In genomic region chr3:101110043-101110837, GRCm38 (mm10) we compare ENCODE assay signal across 8 mouse cellular contexts. TPM values are rescaled to one million over a fixed set of nuclear protein-coding genes. Genes with fewer than 3 reads are reported as not detected.
A peak's percentile ranks its signal among the peaks of the same experiment; 100 is the strongest.
DNase-seq lines count a peak whose midpoint lies in the region; ATAC-seq lines count a peak whose summit lies in the region.

Gene Ptgfrn (minus strand): TSS chr3:101110278.

- peaks cover 39% of the 10 kb centered on the region for H3K4me1 ChIP-seq in embryonic facial prominence, embryonic 14.5 days (ENCODE audit: control insufficient read depth, insufficient read depth, low read length)
- H3K4me1 ChIP-seq in heart, embryonic 14.5 days (ENCODE audit: control insufficient read depth in 2 of 2, insufficient read depth in 2 of 2, low read length in 2 of 2) = peaks cover 26 to 37% of the 10 kb centered on the region in 2 experiments
- H3K4me1 ChIP-seq in kidney, embryonic 16.5 days (ENCODE audit: insufficient read depth, low read length) = peaks cover 28% of the 10 kb centered on the region
- no peaks in the 10 kb centered on the region; the same call in none of the 2 replicates for H3K4me1 ChIP-seq in liver, embryonic 16.5 days (ENCODE audit: control insufficient read depth, low read depth, low read length)
- peaks cover 16% of the 10 kb centered on the region for H3K4me1 ChIP-seq in neural tube, embryonic 14.5 days (ENCODE audit: control insufficient read depth, insufficient read depth, low read length)

- peak; percentile 84 for ATAC-seq in embryonic facial prominence, embryonic 14.5 days (ENCODE audit: low read depth)
- peak; percentile 64 for ATAC-seq in heart, embryonic 14.5 days (ENCODE audit: insufficient number of reproducible peaks, insufficient read depth, low FRiP score, low read depth)
- peak; percentile 86 for ATAC-seq in kidney, embryonic 16.5 days (ENCODE audit: low FRiP score, low TSS enrichment)
- peak; percentile 66 for ATAC-seq in liver, embryonic 16.5 days (ENCODE audit: low read depth)
- ATAC-seq in neural tube, embryonic 14.5 days (ENCODE audit: low read depth) = peak; percentile 80

- WGBS in embryonic facial prominence, embryonic 14.5 days = 1% methylated on average over 32 of the region's 81 CpGs
- WGBS in heart, embryonic 14.5 days = under 1% methylated on average over 48 of the region's 81 CpGs
- under 1% methylated on average over 34 of the region's 81 CpGs for WGBS in kidney, embryonic 16.5 days
- WGBS in liver, embryonic 16.5 days (ENCODE audit: insufficient replicate concordance) = 2% methylated on average over 56 of the region's 81 CpGs
- under 1% methylated on average over 46 of the region's 81 CpGs for WGBS in neural tube, embryonic 14.5 days

- peak within 1 kb of the TSS; percentile 93 for H3K9ac ChIP-seq in embryonic facial prominence, embryonic 14.5 days (ENCODE audit: low read depth, low read length)
- peak within 1 kb of the TSS; percentile 97 for H3K9ac ChIP-seq in heart, embryonic 14.5 days (ENCODE audit: low read length)
- peak within 1 kb of the TSS; percentile 84 for H3K9ac ChIP-seq in kidney, embryonic 16.5 days (replicated peaks; ENCODE audit: low read length)
- H3K9ac ChIP-seq in liver, embryonic 16.5 days (ENCODE audit: low read depth, low read length) = 0 out of 2 replicates have a peak within 1 kb of the TSS, but pooled peaks have one; percentile 13
- peak within 1 kb of the TSS; percentile 82 for H3K9ac ChIP-seq in neural tube, embryonic 14.5 days (replicated peaks; ENCODE audit: low read depth, low read length)

- DNase-seq in CD4-positive helper T cell, adult 2 months (ENCODE audit: low read depth, low spot score) = peak; percentile 46
- DNase-seq in adrenal gland, adult (ENCODE audit: inconsistent age in 2 of 2, low spot score in 1 of 2) = peak; percentile 79 to 92
- DNase-seq in embryonic facial prominence, embryonic 14.5 days (ENCODE audit: low spot score) = peak; percentile 92
- DNase-seq in thymus, postnatal 4 days = peak; percentile 73

- H3K4me2 ChIP-seq in embryonic facial prominence, embryonic 14.5 days (ENCODE audit: low read depth, low read length) = peak within 1 kb of the TSS; percentile 92
- H3K4me2 ChIP-seq in heart, embryonic 14.5 days (ENCODE audit: low read length) = peak within 1 kb of the TSS; percentile 89
- peak within 1 kb of the TSS; percentile 91 for H3K4me2 ChIP-seq in kidney, embryonic 16.5 days (replicated peaks; ENCODE audit: low read depth, low read length)
- peak within 1 kb of the TSS; percentile 64 for H3K4me2 ChIP-seq in liver, embryonic 16.5 days (ENCODE audit: low read depth, low read length)
- peak within 1 kb of the TSS; percentile 87 for H3K4me2 ChIP-seq in neural tube, embryonic 14.5 days (ENCODE audit: low read depth, low read length)

- H3K27me3 ChIP-seq in embryonic facial prominence, embryonic 14.5 days (replicated peaks; ENCODE audit: control insufficient read depth, insufficient read depth, low read length) = no peaks in the 10 kb centered on the region
- H3K27me3 ChIP-seq in heart, embryonic 14.5 days (ENCODE audit: control insufficient read depth, insufficient read depth, low read length) = no peaks in the 10 kb centered on the region
- H3K27me3 ChIP-seq in kidney, embryonic 16.5 days (ENCODE audit: insufficient read depth, low read length) = no peaks in the 10 kb centered on the region
- H3K27me3 ChIP-seq in liver, embryonic 16.5 days (ENCODE audit: control insufficient read depth, insufficient read depth, low read depth, low read length) = peaks cover 38% of the 10 kb centered on the region
- no peaks in the 10 kb centered on the region; the same call in 1 of the 2 replicates for H3K27me3 ChIP-seq in neural tube, embryonic 14.5 days (ENCODE audit: control insufficient read depth, insufficient read depth, low read length)

- H3K4me3 ChIP-seq in embryonic facial prominence, embryonic 14.5 days (ENCODE audit: low read depth, low read length) = peak within 1 kb of the TSS; percentile 80
- H3K4me3 ChIP-seq in heart, embryonic 14.5 days (ENCODE audit: control insufficient read depth in 1 of 2, insufficient read depth in 1 of 2, low read depth in 1 of 2, low read length in 2 of 2) = peak within 1 kb of the TSS; percentile 82 to 86
- H3K4me3 ChIP-seq in kidney, embryonic 16.5 days (ENCODE audit: low read length) = peak within 1 kb of the TSS; percentile 71
- peak within 1 kb of the TSS; percentile 59 for H3K4me3 ChIP-seq in liver, embryonic 16.5 days (ENCODE audit: low read depth, low read length)
- H3K4me3 ChIP-seq in neural tube, embryonic 14.5 days (ENCODE audit: low read depth, low read length) = peak within 1 kb of the TSS; percentile 70

- no peaks in the 10 kb centered on the region for H3K36me3 ChIP-seq in embryonic facial prominence, embryonic 14.5 days (ENCODE audit: control insufficient read depth, insufficient read depth, low read length)
- no peaks in the 10 kb centered on the region; the same call in 1 of the 2 replicates for H3K36me3 ChIP-seq in heart, embryonic 14.5 days (ENCODE audit: control insufficient read depth, insufficient read depth, low read length)
- H3K36me3 ChIP-seq in kidney, embryonic 16.5 days (ENCODE audit: insufficient read depth, low read length) = no peaks in the 10 kb centered on the region
- no peaks in the 10 kb centered on the region for H3K36me3 ChIP-seq in liver, embryonic 16.5 days (ENCODE audit: control insufficient read depth, insufficient read depth)
- H3K36me3 ChIP-seq in neural tube, embryonic 14.5 days (ENCODE audit: control insufficient read depth, insufficient read depth, low read length) = no peaks in the 10 kb centered on the region

- H3K9me3 ChIP-seq in embryonic facial prominence, embryonic 14.5 days (ENCODE audit: control insufficient read depth, low read length) = no peaks in the 10 kb centered on the region
- no peaks in the 10 kb centered on the region for H3K9me3 ChIP-seq in heart, embryonic 14.5 days (ENCODE audit: control insufficient read depth, low read length)
- H3K9me3 ChIP-seq in kidney, embryonic 16.5 days (ENCODE audit: low read length) = no peaks in the 10 kb centered on the region
- no peaks in the 10 kb centered on the region for H3K9me3 ChIP-seq in liver, embryonic 16.5 days (replicated peaks; ENCODE audit: control insufficient read depth, low read length)
- H3K9me3 ChIP-seq in neural tube, embryonic 14.5 days (ENCODE audit: control insufficient read depth, low read length) = no peaks in the 10 kb centered on the region

- H3K27ac ChIP-seq in embryonic facial prominence, embryonic 14.5 days (replicated peaks; ENCODE audit: low read depth, low read length) = peak within 1 kb of the TSS; percentile 92
- H3K27ac ChIP-seq in heart, embryonic 14.5 days (replicated peaks in 1 of 2; ENCODE audit: control insufficient read depth in 1 of 2, insufficient read depth in 1 of 2, low read depth in 2 of 2, low read length in 2 of 2) = peak within 1 kb of the TSS; percentile 91 to 97
- H3K27ac ChIP-seq in kidney, embryonic 16.5 days (ENCODE audit: low read length) = peak within 1 kb of the TSS; percentile 57
- no peak within 1 kb of the TSS for H3K27ac ChIP-seq in liver, embryonic 16.5 days (ENCODE audit: low read length)
- H3K27ac ChIP-seq in neural tube, embryonic 14.5 days (ENCODE audit: low read depth, low read length) = peak within 1 kb of the TSS; percentile 30; the same call in 1 of the 2 replicates

RNA-seq across cellular contexts. Expression of gene Ptgfrn, which starts in this region (rescaled TPM):
- polyA plus RNA-seq in embryonic facial prominence, embryonic 14.5 days (2014; fragmentation: Nextera tagmentation; extraction: Ambion mirVana) = 9.7 and 10.2 TPM in 2 replicates
- 10.0 and 10.2 TPM in 2 replicates for polyA plus RNA-seq in heart, embryonic 14.5 days (2014; fragmentation: Nextera tagmentation; extraction: Ambion mirVana)
- 2.1 and 2.4 TPM in 2 replicates for polyA plus RNA-seq in kidney, embryonic 16.5 days (2015; fragmentation: Nextera tagmentation; extraction: Ambion mirVana)
- polyA plus RNA-seq in liver, embryonic 16.5 days (2015; fragmentation: Nextera tagmentation; extraction: Ambion mirVana) = 0.15 and 0.17 TPM in 2 replicates
- 4.4 and 4.7 TPM in 2 replicates for polyA plus RNA-seq in neural tube, embryonic 14.5 days (2014; fragmentation: Nextera tagmentation; extraction: Ambion mirVana)

Comparison
In these comparisons a context has a peak if more than half of its experiments do, and no peak if none do; other contexts are left out.
1. Peak in ATAC-seq, H3K4me3 ChIP-seq, H3K9ac ChIP-seq and H3K4me2 ChIP-seq in liver, embryonic 16.5 days; RNA of the gene not detected or under 1 TPM.
2. H3K9ac ChIP-seq: peak in every context shown above with its lines; median percentile 97 in heart, embryonic 14.5 days; 93 in embryonic facial prominence, embryonic 14.5 days; 84 in kidney, embryonic 16.5 days; 82 in neural tube, embryonic 14.5 days; 13 in liver, embryonic 16.5 days.